Mouse (Mus musculus): Measurements from ENCODE around the gene Aurkb. TPM values are rescaled to one million over a fixed set of nuclear protein-coding genes. Genes with fewer than 3 reads are reported as not detected.
A peak's percentile ranks its signal among the peaks of the same experiment; 100 is the strongest.

The Aurkb gene
- polyA plus RNA-seq, 1 experiment from 2014 or later, result 239 TPM

- WGBS, result 22% methylated on average over 9 of the region's 9 CpGs
Measured at GRCm38 (mm10) chr11:69071262-69071661, 25.8 kb downstream of the Aurkb start.

GRCm38 (mm10) chr11:69072234-69072633, 26.8 kb downstream of the Aurkb start:
- peak overlapping the region; percentile 69 for H3K4me3 ChIP-seq
- 84% methylated on average over 11 of the region's 11 CpGs for WGBS

More at GRCm38 (mm10) chr11:69071262-69071661, 25.8 kb downstream of the Aurkb start:
- peaks cover 53% of the 10 kb centered on the region for H3K4me1 ChIP-seq
- no peaks in the 10 kb centered on the region for H3K9me3 ChIP-seq (replicated peaks)
- no peak for DNase-seq (ENCODE audit: low spot score)
- peak overlapping the region; percentile 97 for H3K27ac ChIP-seq (replicated peaks)
- peak overlapping the region; percentile 69 for H3K4me3 ChIP-seq
- H3K36me3 ChIP-seq, result no peaks in the 10 kb centered on the region
- H3K27me3 ChIP-seq (ENCODE audit: low read depth, poor library complexity, severe bottlenecking), result peaks cover 4% of the 10 kb centered on the region; the same call in 1 of the 2 replicates

GRCm38 (mm10) chr11:69072666-69073064, 27.2 kb downstream of the Aurkb start:
- Histone ChIP-seq H3K27me3 (ENCODE audit: low read depth, poor library complexity, severe bottlenecking) (peaks cover 2% of the 10 kb centered on the region; the same call in 1 of the 2 replicates), H3K4me1 (peaks cover 44% of the 10 kb centered on the region), H3K36me3 (no peaks in the 10 kb centered on the region), H3K4me3 (peak overlapping the region; percentile 69), H3K27ac (replicated peaks) (peak overlapping the region; percentile 98), H3K9me3 (replicated peaks) (no peaks in the 10 kb centered on the region)
- no peak for DNase-seq (ENCODE audit: low spot score)
- WGBS, result 14% methylated on average over 9 of the region's 9 CpGs

More at GRCm38 (mm10) chr11:69072234-69072633, 26.8 kb downstream of the Aurkb start:
- Histone ChIP-seq H3K36me3 (no peaks in the 10 kb centered on the region), H3K9me3 (replicated peaks) (no peaks in the 10 kb centered on the region), H3K27ac (replicated peaks) (peak overlapping the region; percentile 98), H3K4me1 (peaks cover 44% of the 10 kb centered on the region), H3K27me3 (ENCODE audit: low read depth, poor library complexity, severe bottlenecking) (peaks cover 4% of the 10 kb centered on the region; the same call in 1 of the 2 replicates)
- DNase-seq (ENCODE audit: low spot score), result no peak

GRCm38 (mm10) chr11:69073065-69073888, 27.8 kb downstream of the Aurkb start:
- Histone ChIP-seq H3K4me1 (peaks cover 44% of the 10 kb centered on the region), H3K27me3 (ENCODE audit: low read depth, poor library complexity, severe bottlenecking) (no peaks in the 10 kb centered on the region), H3K4me3 (peak overlapping the region; percentile 69), H3K9me3 (replicated peaks) (no peaks in the 10 kb centered on the region), H3K36me3 (no peaks in the 10 kb centered on the region), H3K27ac (replicated peaks) (peak overlapping the region; percentile 98)
- peak; percentile 84 for DNase-seq (ENCODE audit: low spot score)
- under 1% methylated on average over 14 of the region's 14 CpGs for WGBS

GRCm38 (mm10) chr11:69073951-69074775, 28.7 kb downstream of the Aurkb start:
- Histone ChIP-seq H3K36me3 (no peaks in the 10 kb centered on the region), H3K9me3 (replicated peaks) (no peaks in the 10 kb centered on the region), H3K4me1 (peaks cover 44% of the 10 kb centered on the region), H3K4me3 (peak overlapping the region; percentile 69; the same call in 1 of the 2 replicates), H3K27ac (replicated peaks) (0 out of 2 replicates have a peak overlapping the region, but pooled peaks have one; percentile 28), H3K27me3 (ENCODE audit: low read depth, poor library complexity, severe bottlenecking) (no peaks in the 10 kb centered on the region)
- 45% methylated on average over 6 of the region's 6 CpGs for WGBS
- DNase-seq (ENCODE audit: low spot score), result no peak

GRCm38 (mm10) chr11:69074776-69075069, 29.3 kb downstream of the Aurkb start:
- no peak for DNase-seq (ENCODE audit: low spot score)
- Histone ChIP-seq H3K4me1 (peaks cover 38% of the 10 kb centered on the region), H3K27ac (replicated peaks) (no peak overlapping the region), H3K27me3 (ENCODE audit: low read depth, poor library complexity, severe bottlenecking) (no peaks in the 10 kb centered on the region), H3K4me3 (no peak overlapping the region), H3K36me3 (no peaks in the 10 kb centered on the region), H3K9me3 (replicated peaks) (no peaks in the 10 kb centered on the region)
- 40% methylated on average over 2 of the region's 2 CpGs for WGBS

- H3K36me3 ChIP-seq, result no peaks in the 10 kb centered on the region
- DNase-seq (ENCODE audit: low spot score), result no peak
- H3K4me3 ChIP-seq, result no peak overlapping the region
- no peaks in the 10 kb centered on the region for H3K9me3 ChIP-seq (replicated peaks)
- WGBS, result 51% methylated on average over 9 of the region's 9 CpGs
- no peak overlapping the region for H3K27ac ChIP-seq (replicated peaks)
- peaks cover 30% of the 10 kb centered on the region for H3K4me1 ChIP-seq
- H3K27me3 ChIP-seq (ENCODE audit: low read depth, poor library complexity, severe bottlenecking), result no peaks in the 10 kb centered on the region
Measured at GRCm38 (mm10) chr11:69075764-69076479, 30.5 kb downstream of the Aurkb start.

GRCm38 (mm10) chr11:69076572-69076971, 31.1 kb downstream of the Aurkb start:
- H3K27ac ChIP-seq (replicated peaks), result no peak overlapping the region
- no peaks in the 10 kb centered on the region for H3K27me3 ChIP-seq (ENCODE audit: low read depth, poor library complexity, severe bottlenecking)
- H3K4me3 ChIP-seq, result no peak overlapping the region
- H3K4me1 ChIP-seq, result peaks cover 23% of the 10 kb centered on the region
- H3K9me3 ChIP-seq (replicated peaks), result no peaks in the 10 kb centered on the region
- DNase-seq (ENCODE audit: low spot score), result no peak
- H3K36me3 ChIP-seq, result no peaks in the 10 kb centered on the region
- WGBS, result 82% methylated on average over 5 of the region's 5 CpGs

GRCm38 (mm10) chr11:69077316-69077715, 31.9 kb downstream of the Aurkb start:
- Histone ChIP-seq H3K27me3 (ENCODE audit: low read depth, poor library complexity, severe bottlenecking) (no peaks in the 10 kb centered on the region), H3K9me3 (replicated peaks) (no peaks in the 10 kb centered on the region), H3K36me3 (no peaks in the 10 kb centered on the region), H3K4me3 (no peak overlapping the region), H3K4me1 (peaks cover 16% of the 10 kb centered on the region), H3K27ac (replicated peaks) (no peak overlapping the region)
- WGBS, result 87% methylated on average over 9 of the region's 9 CpGs
- DNase-seq (ENCODE audit: low spot score), result no peak

- no peaks in the 10 kb centered on the region for H3K9me3 ChIP-seq (replicated peaks)
- H3K27ac ChIP-seq (replicated peaks), result no peak overlapping the region
- no peaks in the 10 kb centered on the region for H3K36me3 ChIP-seq
- H3K27me3 ChIP-seq (ENCODE audit: low read depth, poor library complexity, severe bottlenecking), result no peaks in the 10 kb centered on the region
- DNase-seq (ENCODE audit: low spot score), result no peak
- WGBS, result 82% methylated on average over 6 of the region's 6 CpGs
- peaks cover 10% of the 10 kb centered on the region for H3K4me1 ChIP-seq
- no peak overlapping the region for H3K4me3 ChIP-seq
Measured at GRCm38 (mm10) chr11:69078041-69078440, 32.6 kb downstream of the Aurkb start.

- no peak for DNase-seq (ENCODE audit: low spot score)
- Histone ChIP-seq H3K4me3 (no peak overlapping the region), H3K4me1 (peaks cover 10% of the 10 kb centered on the region), H3K27me3 (ENCODE audit: low read depth, poor library complexity, severe bottlenecking) (no peaks in the 10 kb centered on the region), H3K9me3 (replicated peaks) (no peaks in the 10 kb centered on the region), H3K27ac (replicated peaks) (no peak overlapping the region), H3K36me3 (no peaks in the 10 kb centered on the region)
- WGBS, result 91% methylated on average over 5 of the region's 5 CpGs
Measured at GRCm38 (mm10) chr11:69078805-69079438, 33.5 kb downstream of the Aurkb start.
